Mouse (Mus musculus): ENCODE measurements around the gene Acad12. TPM values are rescaled to one million over a fixed set of nuclear protein-coding genes. Genes with fewer than 3 reads are reported as not detected.
A peak's percentile ranks its signal among the peaks of the same experiment; 100 is the strongest.

Gene Acad12
- polyA plus RNA-seq (2014; fragmentation: Nextera tagmentation; extraction: Ambion mirVana): 5.4 and 5.7 TPM in 2 replicates

GRCm38 (mm10) chr5:121618592-121619513, at the start of gene Acad12:
Acad12 (minus strand) TSS chr5:121618938.
- Histone ChIP-seq H3K4me3 (ENCODE audit: low read depth, low read length) (peak within 1 kb of the TSS; percentile 77), H3K27me3 (ENCODE audit: control insufficient read depth, insufficient read depth, low read length) (no peaks in the 10 kb centered on the region), H3K36me3 (ENCODE audit: control insufficient read depth, insufficient read depth, low read length) (no peaks in the 10 kb centered on the region), H3K9ac (ENCODE audit: low read depth, low read length) (peak within 1 kb of the TSS; percentile 85), H3K4me1 (ENCODE audit: control insufficient read depth, insufficient read depth, low read length) (peaks cover 7% of the 10 kb centered on the region), H3K27ac (ENCODE audit: low read depth, low read length) (peak within 1 kb of the TSS; percentile 84), H3K9me3 (replicated peaks; ENCODE audit: control insufficient read depth, low read length) (no peaks in the 10 kb centered on the region), H3K4me2 (peak within 1 kb of the TSS; percentile 84)
- WGBS (ENCODE audit: insufficient replicate concordance): 2% methylated on average over 58 of the region's 58 CpGs
- peak; percentile 85 for ATAC-seq (replicated peaks; ENCODE audit: insufficient number of reproducible peaks, low FRiP score, low TSS enrichment)

GRCm38 (mm10) chr5:121668411-121668810, 49.7 kb upstream of the Acad12 start:
- 67% methylated on average over 6 of the region's 6 CpGs for WGBS (ENCODE audit: insufficient replicate concordance)
- Histone ChIP-seq H3K27me3 (ENCODE audit: control insufficient read depth, insufficient read depth, low read length) (no peaks in the 10 kb centered on the region), H3K27ac (ENCODE audit: low read depth, low read length) (no peak overlapping the region), H3K9me3 (replicated peaks; ENCODE audit: control insufficient read depth, low read length) (no peaks in the 10 kb centered on the region), H3K36me3 (ENCODE audit: control insufficient read depth, insufficient read depth, low read length) (peaks cover 18% of the 10 kb centered on the region), H3K4me2 (no peak overlapping the region), H3K9ac (ENCODE audit: low read depth, low read length) (no peak overlapping the region), H3K4me3 (ENCODE audit: low read depth, low read length) (no peak overlapping the region), H3K4me1 (ENCODE audit: control insufficient read depth, insufficient read depth, low read length) (no peaks in the 10 kb centered on the region)
- ATAC-seq (replicated peaks; ENCODE audit: insufficient number of reproducible peaks, low FRiP score, low TSS enrichment): no peak

- Histone ChIP-seq H3K4me3 (ENCODE audit: low read depth, low read length) (no peak overlapping the region), H3K4me1 (ENCODE audit: control insufficient read depth, insufficient read depth, low read length) (no peaks in the 10 kb centered on the region), H3K9me3 (replicated peaks; ENCODE audit: control insufficient read depth, low read length) (no peaks in the 10 kb centered on the region), H3K4me2 (no peak overlapping the region), H3K27ac (ENCODE audit: low read depth, low read length) (no peak overlapping the region), H3K36me3 (ENCODE audit: control insufficient read depth, insufficient read depth, low read length) (peaks cover 15% of the 10 kb centered on the region), H3K27me3 (ENCODE audit: control insufficient read depth, insufficient read depth, low read length) (no peaks in the 10 kb centered on the region), H3K9ac (ENCODE audit: low read depth, low read length) (no peak overlapping the region)
- ATAC-seq (replicated peaks; ENCODE audit: insufficient number of reproducible peaks, low FRiP score, low TSS enrichment): no peak
- 88% methylated on average over 4 of the region's 4 CpGs for WGBS (ENCODE audit: insufficient replicate concordance)
These were observed 48.3 kb upstream of the Acad12 start for GRCm38 (mm10) chr5:121667067-121667466.

GRCm38 (mm10) chr5:121664971-121665370, 46.2 kb upstream of the Acad12 start:
- peaks cover 10% of the 10 kb centered on the region for H3K36me3 ChIP-seq (ENCODE audit: control insufficient read depth, insufficient read depth, low read length)
- no peaks in the 10 kb centered on the region for H3K27me3 ChIP-seq (ENCODE audit: control insufficient read depth, insufficient read depth, low read length)
- no peak overlapping the region for H3K4me2 ChIP-seq
- no peak overlapping the region for H3K27ac ChIP-seq (ENCODE audit: low read depth, low read length)
- no peak for ATAC-seq (replicated peaks; ENCODE audit: insufficient number of reproducible peaks, low FRiP score, low TSS enrichment)
- peaks cover 7% of the 10 kb centered on the region for H3K4me1 ChIP-seq (ENCODE audit: control insufficient read depth, insufficient read depth, low read length)
- 94% methylated on average over 9 of the region's 9 CpGs for WGBS (ENCODE audit: insufficient replicate concordance)
- no peaks in the 10 kb centered on the region for H3K9me3 ChIP-seq (replicated peaks; ENCODE audit: control insufficient read depth, low read length)
- H3K9ac ChIP-seq (ENCODE audit: low read depth, low read length): no peak overlapping the region
- H3K4me3 ChIP-seq (ENCODE audit: low read depth, low read length): no peak overlapping the region

- Histone ChIP-seq H3K4me3 (ENCODE audit: low read depth, low read length) (no peak overlapping the region), H3K27ac (ENCODE audit: low read depth, low read length) (no peak overlapping the region), H3K27me3 (ENCODE audit: control insufficient read depth, insufficient read depth, low read length) (no peaks in the 10 kb centered on the region), H3K36me3 (ENCODE audit: control insufficient read depth, insufficient read depth, low read length) (peaks cover 7% of the 10 kb centered on the region), H3K4me2 (no peak overlapping the region), H3K9ac (ENCODE audit: low read depth, low read length) (no peak overlapping the region), H3K4me1 (ENCODE audit: control insufficient read depth, insufficient read depth, low read length) (peaks cover 7% of the 10 kb centered on the region), H3K9me3 (replicated peaks; ENCODE audit: control insufficient read depth, low read length) (no peaks in the 10 kb centered on the region)
- WGBS (ENCODE audit: insufficient replicate concordance): 85% methylated on average over 6 of the region's 6 CpGs
- no peak for ATAC-seq (replicated peaks; ENCODE audit: insufficient number of reproducible peaks, low FRiP score, low TSS enrichment)
These were observed 45.3 kb upstream of the Acad12 start for GRCm38 (mm10) chr5:121664078-121664477.

GRCm38 (mm10) chr5:121663456-121663855, 44.7 kb upstream of the Acad12 start:
- WGBS (ENCODE audit: insufficient replicate concordance): 80% methylated on average over 8 of the region's 8 CpGs
- H3K27me3 ChIP-seq (ENCODE audit: control insufficient read depth, insufficient read depth, low read length): no peaks in the 10 kb centered on the region
- no peak overlapping the region for H3K27ac ChIP-seq (ENCODE audit: low read depth, low read length)
- H3K4me2 ChIP-seq: no peak overlapping the region
- peaks cover under 1% of the 10 kb centered on the region for H3K36me3 ChIP-seq (ENCODE audit: control insufficient read depth, insufficient read depth, low read length)
- peaks cover 7% of the 10 kb centered on the region for H3K4me1 ChIP-seq (ENCODE audit: control insufficient read depth, insufficient read depth, low read length)
- H3K9ac ChIP-seq (ENCODE audit: low read depth, low read length): no peak overlapping the region
- no peak for ATAC-seq (replicated peaks; ENCODE audit: insufficient number of reproducible peaks, low FRiP score, low TSS enrichment)
- H3K4me3 ChIP-seq (ENCODE audit: low read depth, low read length): no peak overlapping the region
- no peaks in the 10 kb centered on the region for H3K9me3 ChIP-seq (replicated peaks; ENCODE audit: control insufficient read depth, low read length)

GRCm38 (mm10) chr5:121661494-121661893, 42.8 kb upstream of the Acad12 start:
- Histone ChIP-seq H3K36me3 (ENCODE audit: control insufficient read depth, insufficient read depth, low read length) (no peaks in the 10 kb centered on the region; the same call in 1 of the 2 replicates), H3K4me2 (peak overlapping the region; percentile 76), H3K4me1 (ENCODE audit: control insufficient read depth, insufficient read depth, low read length) (peaks cover 7% of the 10 kb centered on the region), H3K9me3 (replicated peaks; ENCODE audit: control insufficient read depth, low read length) (no peaks in the 10 kb centered on the region), H3K4me3 (ENCODE audit: low read depth, low read length) (peak overlapping the region; percentile 90), H3K27ac (ENCODE audit: low read depth, low read length) (no peak overlapping the region), H3K9ac (ENCODE audit: low read depth, low read length) (peak overlapping the region; percentile 87; the same call in 1 of the 2 replicates), H3K27me3 (ENCODE audit: control insufficient read depth, insufficient read depth, low read length) (no peaks in the 10 kb centered on the region)
- ATAC-seq (replicated peaks; ENCODE audit: insufficient number of reproducible peaks, low FRiP score, low TSS enrichment): no peak
- 85% methylated on average over 5 of the region's 5 CpGs for WGBS (ENCODE audit: insufficient replicate concordance)

GRCm38 (mm10) chr5:121660897-121661254, 42.1 kb upstream of the Acad12 start:
- peak overlapping the region; percentile 90 for H3K4me3 ChIP-seq (ENCODE audit: low read depth, low read length)
- ATAC-seq (replicated peaks; ENCODE audit: insufficient number of reproducible peaks, low FRiP score, low TSS enrichment): peak; percentile 19; the same call in 1 of the 2 replicates
- H3K9me3 ChIP-seq (replicated peaks; ENCODE audit: control insufficient read depth, low read length): no peaks in the 10 kb centered on the region
- H3K9ac ChIP-seq (ENCODE audit: low read depth, low read length): peak overlapping the region; percentile 87
- H3K27me3 ChIP-seq (ENCODE audit: control insufficient read depth, insufficient read depth, low read length): no peaks in the 10 kb centered on the region
- H3K4me2 ChIP-seq: peak overlapping the region; percentile 76
- no peaks in the 10 kb centered on the region; the same call in 1 of the 2 replicates for H3K36me3 ChIP-seq (ENCODE audit: control insufficient read depth, insufficient read depth, low read length)
- H3K27ac ChIP-seq (ENCODE audit: low read depth, low read length): peak overlapping the region; percentile 62
- peaks cover 7% of the 10 kb centered on the region for H3K4me1 ChIP-seq (ENCODE audit: control insufficient read depth, insufficient read depth, low read length)
- 0% methylated on average over 25 of the region's 26 CpGs for WGBS (ENCODE audit: insufficient replicate concordance)
